Mouse (Mus musculus) liver, postnatal 0 days (tissue): ENCODE results near the gene Fcgr3. TPM values are rescaled to one million over a fixed set of nuclear protein-coding genes. Genes with fewer than 3 reads are reported as not detected.
A peak's percentile ranks its signal among the peaks of the same experiment; 100 is the strongest.

Experiments used
- ATAC-seq: fragments of 200-750 bp; cut with Nextera tagmentation; 2 replicates; pipeline ENCODE4 v1.8.0; 2017; ENCODE audit warnings: mild to moderate bottlenecking, moderate library complexity
- DNase-seq: peaks from one replicate; pipeline ENCODE4 v3.0.0-alpha.2; 2016
- H3K27ac ChIP-seq: fragments of 300-500 bp; sonication (generic); 2 replicates; pipeline ENCODE4 v1.5.1; 2014; ENCODE audit warnings: antibody characterized with exemption, moderate library complexity, mild to moderate bottlenecking, low read depth
- H3K27me3 ChIP-seq: fragments of 300-500 bp; sonication (generic); 2 replicates; pipeline ENCODE4 v1.6.1; 2014; ENCODE audit warnings: low read length, control low read depth, mixed read lengths; ENCODE audit not compliant: insufficient read depth
- H3K36me3 ChIP-seq: fragments of 300-500 bp; sonication (generic); replicated peaks from 2 replicates; pipeline ENCODE4 v1.6.1; 2014; ENCODE audit warnings: mild to moderate bottlenecking, control low read depth, low read length, moderate library complexity, mixed read lengths; ENCODE audit not compliant: insufficient read depth
- H3K4me1 ChIP-seq: fragments of 300-500 bp; sonication (generic); 2 replicates; pipeline ENCODE4 v1.6.1; 2014; ENCODE audit warnings: antibody characterized with exemption, mild to moderate bottlenecking, control low read depth; ENCODE audit not compliant: insufficient read depth
- H3K4me2 ChIP-seq: fragments of 300-500 bp; sonication (generic); 2 replicates; pipeline ENCODE4 v1.6.1; 2014; ENCODE audit warnings: low read depth, mild to moderate bottlenecking, low read length, moderate library complexity, mixed read lengths
- H3K4me3 ChIP-seq: fragments of 300-500 bp; sonication (generic); 2 replicates; pipeline ENCODE4 v1.5.1; 2014; ENCODE audit warnings: low read depth, low read length
- H3K9ac ChIP-seq: fragments of 300-500 bp; sonication (generic); replicated peaks from 2 replicates; pipeline ENCODE4 v1.6.1; 2014; ENCODE audit warnings: mild to moderate bottlenecking, moderate library complexity
- H3K9me3 ChIP-seq: fragments of 300-500 bp; sonication (generic); 2 replicates; pipeline ENCODE4 v1.6.1; 2016; ENCODE audit warnings: mild to moderate bottlenecking, control low read depth, low read length, mixed read lengths
- CTCF ChIP-seq: sonication (generic); IDR thresholded peaks from 2 replicates; pipeline ENCODE4 v1.5.1; 2016; ENCODE audit warnings: antibody characterized with exemption, low read depth
- EP300 ChIP-seq: IDR thresholded peaks from 2 replicates; pipeline ENCODE4 v1.6.1; 2016; ENCODE audit warnings: antibody characterized with exemption, low read depth, mild to moderate bottlenecking
- WGBS: fragments of 180-500 bp; shearing (Covaris S2); extraction: QIAGEN DNeasy Blood & Tissue Kit; methylation state at CpG from one replicate; pipeline ENCODE4 v1.1.7; 2014; ENCODE audit not compliant: insufficient replicate concordance; 5-methylcytosine and 5-hydroxymethylcytosine counted together
- microRNA-seq: library from miRNA; unstranded; fragments of <30 nt; microRNA quantifications from one replicate; pipeline ENCODE4, GENCODE M21; 2016
- polyA plus RNA-seq: library from polyadenylated mRNA; unstranded; fragments of >200 nt; fragmentation: Nextera tagmentation; extraction: Ambion mirVana; gene quantifications from 2 replicates; pipeline ENCODE4 v1.2.1, GENCODE M21; 2015

Fcgr3 gene
- polyA plus RNA-seq, 1 experiment from 2014 or later: 41.8 TPM

DNA sequence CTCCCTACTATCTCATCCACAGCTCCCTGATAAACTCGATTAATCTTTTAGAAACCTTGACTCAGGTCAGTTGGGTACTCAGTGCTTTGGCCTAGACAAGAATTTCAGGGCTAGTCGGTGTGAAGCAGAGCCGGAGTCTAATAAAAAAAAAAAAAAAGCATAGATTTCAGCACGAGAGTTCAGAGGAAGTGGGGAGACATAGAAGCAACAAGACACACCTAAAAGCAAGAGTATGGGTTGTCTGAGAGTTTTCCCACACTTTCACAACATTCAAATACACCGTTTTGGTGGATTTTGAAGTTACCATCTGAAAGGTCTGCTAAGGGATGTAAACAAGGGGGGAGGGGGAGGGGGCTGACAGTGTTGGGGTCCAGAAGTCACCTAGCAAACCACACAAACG, 59.7 kb downstream of the Fcgr3 start:
- 49% methylated on average over 6 of the region's 6 CpGs for WGBS
- Histone ChIP-seq H3K9me3 (no peaks in the 10 kb centered on the region), H3K27ac (no peak overlapping the region), H3K4me2 (no peak overlapping the region), H3K4me1 (no peaks in the 10 kb centered on the region), H3K36me3 (no peaks in the 10 kb centered on the region), H3K27me3 (no peaks in the 10 kb centered on the region), H3K9ac (no peak overlapping the region), H3K4me3 (no peak overlapping the region)
- DNase-seq: no peak
- TF ChIP-seq EP300 (no peak), CTCF (no peak)
- no peak for ATAC-seq

Small RNA genes lying within 50 kb of the gene (microRNA-seq; reads per million reads assigned to microRNA genes)
- gene Gm27552 (not detected), gene Gm27844 (not detected), gene Mir6546 (7.3 reads per million, percentile 14 among the genes with 10 or more reads in this experiment)

Other genes with a start within 250 kb of the Fcgr3 start
- gene Atf6, start 197.2 kb downstream of the Fcgr3 start, polyA plus RNA-seq: 5.0 and 6.0 TPM in 2 replicates
- gene Gm26620, start 179.9 kb downstream of the Fcgr3 start, polyA plus RNA-seq: 0.97 and 1.7 TPM in 2 replicates
- gene Dusp12, start 179.4 kb downstream of the Fcgr3 start, polyA plus RNA-seq: 26.1 and 29.1 TPM in 2 replicates
- 0.36 and 0.41 TPM in 2 replicates for gene Fcrlb, start 152.0 kb downstream of the Fcgr3 start, polyA plus RNA-seq
- 9.0 and 10.4 TPM in 2 replicates for gene Fcrla, start 137.4 kb downstream of the Fcgr3 start, polyA plus RNA-seq
- 18.0 and 18.7 TPM in 2 replicates for gene Fcgr2b, start 88.4 kb downstream of the Fcgr3 start, polyA plus RNA-seq
- 9.4 and 9.7 TPM in 2 replicates for gene Fcgr4, start 46.0 kb downstream of the Fcgr3 start, polyA plus RNA-seq
- gene Cfap126, start 49.0 kb upstream of the Fcgr3 start, polyA plus RNA-seq: 0.90 and 1.5 TPM in 2 replicates
- gene Sdhc, start 85.7 kb upstream of the Fcgr3 start, polyA plus RNA-seq: 207 and 212 TPM in 2 replicates
- 0.05 and 0.12 TPM in 2 replicates for gene Mpz, start 85.8 kb upstream of the Fcgr3 start, polyA plus RNA-seq
- 6.7 and 8.2 TPM in 2 replicates for gene Pcp4l1, start 131.3 kb upstream of the Fcgr3 start, polyA plus RNA-seq
- 49.6 and 53.1 TPM in 2 replicates for gene Nr1i3, start 149.0 kb upstream of the Fcgr3 start, polyA plus RNA-seq
- 5.7 and 6.6 TPM in 2 replicates for gene Tomm40l, start 157.6 kb upstream of the Fcgr3 start, polyA plus RNA-seq
- gene Apoa2, start 160.1 kb upstream of the Fcgr3 start, polyA plus RNA-seq: 20,306 and 20,852 TPM in 2 replicates
- 171 and 176 TPM in 2 replicates for gene Fcer1g, start 169.4 kb upstream of the Fcgr3 start, polyA plus RNA-seq
- gene Adamts4, start 185.5 kb upstream of the Fcgr3 start, polyA plus RNA-seq: 0.41 and 0.51 TPM in 2 replicates
- gene Ndufs2, start 186.5 kb upstream of the Fcgr3 start, polyA plus RNA-seq: 158 and 170 TPM in 2 replicates
- gene B4galt3, start 205.4 kb upstream of the Fcgr3 start, polyA plus RNA-seq: 16.0 and 16.7 TPM in 2 replicates
- 61.5 and 69.6 TPM in 2 replicates for gene Ppox, start 216.3 kb upstream of the Fcgr3 start, polyA plus RNA-seq
- gene Usp21, start 223.1 kb upstream of the Fcgr3 start, polyA plus RNA-seq: 13.9 and 15.1 TPM in 2 replicates
- gene Ufc1, start 230.1 kb upstream of the Fcgr3 start, polyA plus RNA-seq: 58.1 and 59.6 TPM in 2 replicates